Mouse (Mus musculus) left cerebral cortex, postnatal 4 days (tissue): ENCODE measurements at regions not wholly inside any gene's neighbourhood (a gene's known extent, or its start where the extent isn't known, plus 50 kb on each side); places are given as distances from the start of the nearest gene placed in this dataset.

Experiments
- DNase-seq: peaks from one replicate; pipeline ENCODE4 v3.0.0-alpha.2; 2022
- intact Hi-C: fragments of 180-260 bp; cut with DNase I; formaldehyde crosslinking; loops from one replicate; pipeline ENCODE4 v1.15.1; 2025

GRCm38 (mm10) chr5:74943737-74944403 is 100.7 kb downstream of the Chic2 start:
- intact Hi-C loops: no loop called here
- peak; percentile 83 for DNase-seq

GRCm38 (mm10) chr5:74941426-74941825 is 103.1 kb downstream of the Chic2 start:
- intact Hi-C loops: no loop called here

GRCm38 (mm10) chr5:74937416-74937940 is 107.1 kb downstream of the Chic2 start:
- peak; percentile 39 for DNase-seq
- intact Hi-C loops: no loop called here

More at GRCm38 (mm10) chr5:74941426-74941825, 103.1 kb downstream of the Chic2 start:
- peak; percentile 42 for DNase-seq

GRCm38 (mm10) chr5:74936087-74936486 is 108.5 kb downstream of the Chic2 start:
- no peak for DNase-seq
- intact Hi-C loops: no loop called here

GRCm38 (mm10) chr5:74935676-74936075 is 108.9 kb downstream of the Chic2 start:
- intact Hi-C loops: no loop called here
- no peak for DNase-seq

GRCm38 (mm10) chr5:74933276-74933675 is 111.3 kb downstream of the Chic2 start:
- intact Hi-C loops: no loop called here
- no peak for DNase-seq

GRCm38 (mm10) chr5:74932206-74932605 is 112.4 kb downstream of the Chic2 start:
- intact Hi-C loops: no loop called here
- no peak for DNase-seq

- intact Hi-C loops: no loop called here
- DNase-seq: no peak
These were observed 112.8 kb downstream of the Chic2 start for GRCm38 (mm10) chr5:74931765-74932164.

- intact Hi-C loops: no loop called here
- DNase-seq: no peak
These were observed 117.0 kb downstream of the Chic2 start for GRCm38 (mm10) chr5:74927543-74927942.

GRCm38 (mm10) chr5:74925769-74926168 is 118.8 kb downstream of the Chic2 start:
- no peak for DNase-seq
- intact Hi-C loops: no loop called here

- intact Hi-C loops: no loop called here
- no peak for DNase-seq
These were observed 120.5 kb downstream of the Chic2 start for GRCm38 (mm10) chr5:74924031-74924533.

- DNase-seq: no peak
- intact Hi-C loops: no loop called here
These were observed 121.2 kb downstream of the Chic2 start for GRCm38 (mm10) chr5:74923337-74923736.

- intact Hi-C loops: no loop called here
- no peak for DNase-seq
These were observed 121.7 kb downstream of the Chic2 start for GRCm38 (mm10) chr5:74922881-74923280.

- DNase-seq: no peak
- intact Hi-C loops: no loop called here
These were observed 123.6 kb downstream of the Chic2 start for GRCm38 (mm10) chr5:74920939-74921338.

GRCm38 (mm10) chr5:74920490-74920889 is 124.1 kb downstream of the Chic2 start:
- no peak for DNase-seq
- intact Hi-C loops: no loop called here

GRCm38 (mm10) chr5:74905504-74906061 is 139.0 kb downstream of the Chic2 start:
- intact Hi-C loops: no loop called here
- DNase-seq: no peak

GRCm38 (mm10) chr5:74904927-74905503 is 139.6 kb downstream of the Chic2 start:
- intact Hi-C loops: no loop called here
- no peak for DNase-seq

- intact Hi-C loops: no loop called here
- DNase-seq: no peak
These were observed 140.2 kb downstream of the Chic2 start for GRCm38 (mm10) chr5:74904327-74904726.

GRCm38 (mm10) chr5:74903711-74904110 is 140.9 kb downstream of the Chic2 start:
- DNase-seq: no peak
- intact Hi-C loops: no loop called here

- intact Hi-C loops: no loop called here
- DNase-seq: no peak
These were observed 147.4 kb downstream of the Chic2 start for GRCm38 (mm10) chr5:74897133-74897532.

- intact Hi-C loops: no loop called here
- no peak for DNase-seq
These were observed 151.3 kb downstream of the Chic2 start for GRCm38 (mm10) chr5:74893276-74893675.

GRCm38 (mm10) chr5:74891541-74891940 is 153.0 kb downstream of the Chic2 start:
- intact Hi-C loops: no loop called here
- peak; percentile 19 for DNase-seq
